Mouse (Mus musculus) kidney, postnatal 25 days (tissue): Measurements from ENCODE around the gene Smim5.

ENCODE experiments used
- DNase-seq, 2 experiments: peaks; one replicate each; pipeline ENCODE4 v3.0.0; 2021; ENCODE audit warnings: mixed read lengths in 2 of 2

The Smim5 gene

DNA sequence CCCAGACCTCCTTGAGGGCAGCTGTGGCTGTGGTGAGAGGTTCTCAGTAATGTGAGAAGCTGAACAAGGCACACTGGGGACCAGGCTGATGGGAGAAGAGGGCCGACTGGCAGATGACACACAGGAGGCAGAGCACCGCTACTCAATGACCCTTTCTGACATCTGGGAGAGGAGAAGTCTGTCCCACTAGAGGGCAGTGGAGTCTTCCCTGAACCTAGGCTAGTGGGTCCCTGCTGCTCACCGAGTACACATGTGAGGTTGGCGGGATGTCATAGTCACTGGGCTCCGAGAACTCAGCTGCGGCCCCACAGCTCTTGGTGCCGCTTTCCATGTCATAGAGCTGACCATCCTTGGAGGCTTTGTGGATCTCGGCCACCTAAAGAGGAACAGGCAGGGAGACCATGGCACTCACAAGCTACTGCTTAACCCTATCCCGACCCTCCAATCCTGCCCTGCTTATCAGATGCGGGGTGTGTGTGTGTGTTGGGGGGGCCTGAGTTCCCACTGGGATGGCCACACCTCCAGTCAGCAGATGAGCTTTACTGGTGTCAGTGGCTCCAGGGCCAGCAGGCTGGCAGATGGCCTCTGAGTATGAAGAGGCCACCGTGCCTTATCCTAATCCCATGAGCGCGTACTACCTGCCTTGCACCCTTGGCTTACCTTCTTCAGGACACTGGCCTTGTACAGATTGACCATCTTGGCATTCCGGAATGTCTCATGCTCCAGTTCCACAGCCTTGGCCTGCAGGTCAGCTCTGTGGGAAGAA is 4.8 kb upstream of the Smim5 start:
- DNase-seq, result peak; percentile 58

DNA sequence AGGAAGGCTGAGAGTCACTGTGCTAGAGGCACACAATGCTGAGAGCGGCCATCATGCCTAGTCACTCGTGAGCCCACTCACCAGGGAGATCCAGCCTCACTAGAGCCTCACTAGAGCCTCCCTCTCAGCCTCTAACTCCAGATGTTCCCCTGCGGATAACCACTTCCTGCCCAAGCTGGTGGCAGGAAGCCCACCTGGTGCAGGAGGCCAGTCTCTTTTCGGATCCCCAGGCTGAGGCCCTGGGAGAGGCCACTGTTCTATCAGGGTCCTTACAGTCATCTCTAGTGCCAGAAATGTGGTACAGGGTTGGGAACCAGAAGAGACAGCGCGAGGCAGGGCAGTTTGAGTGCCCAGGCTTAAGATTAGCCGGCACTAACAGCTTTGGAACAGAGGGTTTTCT is 1.3 kb upstream of the Smim5 start:
- no peak for DNase-seq

DNA sequence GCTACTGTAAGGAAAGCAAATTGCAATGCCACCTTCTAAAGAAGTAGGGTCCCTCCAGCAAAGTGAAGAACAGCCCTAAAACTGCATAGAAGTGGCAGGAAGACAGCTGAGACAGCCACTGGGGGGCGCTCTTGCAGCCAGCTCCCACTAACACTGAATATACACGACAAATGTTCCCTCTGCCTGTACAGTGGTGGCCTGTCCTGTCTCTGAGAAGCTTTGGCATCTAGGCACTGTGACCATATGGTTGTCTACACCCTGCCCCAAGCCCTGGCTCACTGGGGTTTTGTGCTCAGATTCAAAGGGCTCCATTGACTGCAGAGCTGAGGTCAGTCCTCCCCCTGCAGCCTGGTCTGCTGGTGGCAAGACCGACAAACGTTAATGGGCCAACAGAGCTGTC is 880 bp upstream of the Smim5 start:
- peak; percentile 53 to 62 for DNase-seq

DNA sequence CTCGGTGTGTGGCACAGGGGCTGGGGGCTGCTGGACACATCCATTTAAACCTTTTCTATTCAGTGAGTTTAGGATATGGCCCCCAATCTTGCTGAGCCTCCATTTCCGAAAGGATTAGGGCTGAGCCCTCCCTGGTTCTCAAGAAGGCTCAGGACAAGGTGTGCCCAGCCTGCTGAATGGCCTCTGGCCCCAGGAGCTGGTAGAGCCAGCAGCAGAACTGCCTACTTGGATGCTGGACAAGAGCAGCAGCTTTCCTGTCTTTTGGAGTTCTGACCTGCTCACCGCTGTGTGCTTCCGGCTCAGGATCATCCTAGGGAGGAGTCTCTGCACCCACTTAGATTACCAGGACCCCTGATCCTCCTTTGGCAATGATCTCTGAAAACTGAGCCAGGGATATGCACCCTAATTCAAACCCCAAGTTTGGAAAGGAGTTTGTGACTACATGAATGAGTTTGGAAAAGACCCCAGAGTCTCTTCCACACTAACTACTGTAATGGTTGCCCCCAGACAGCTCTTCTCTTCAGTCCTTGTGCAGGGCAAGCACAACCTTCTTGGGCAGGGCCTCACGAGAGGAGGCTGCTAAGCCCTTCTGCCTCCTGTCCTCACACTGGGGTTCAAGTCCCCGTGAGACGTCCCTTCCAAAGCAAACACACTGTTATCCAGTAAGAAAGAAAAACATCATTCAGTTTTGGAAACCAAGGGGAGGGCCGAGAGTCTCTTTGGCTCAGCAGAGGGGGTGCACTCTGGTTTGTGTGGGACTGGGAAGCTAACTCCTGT is 983 bp downstream of the Smim5 start:
- peak in 1 of 2 experiments; percentile 69 for DNase-seq

DNA sequence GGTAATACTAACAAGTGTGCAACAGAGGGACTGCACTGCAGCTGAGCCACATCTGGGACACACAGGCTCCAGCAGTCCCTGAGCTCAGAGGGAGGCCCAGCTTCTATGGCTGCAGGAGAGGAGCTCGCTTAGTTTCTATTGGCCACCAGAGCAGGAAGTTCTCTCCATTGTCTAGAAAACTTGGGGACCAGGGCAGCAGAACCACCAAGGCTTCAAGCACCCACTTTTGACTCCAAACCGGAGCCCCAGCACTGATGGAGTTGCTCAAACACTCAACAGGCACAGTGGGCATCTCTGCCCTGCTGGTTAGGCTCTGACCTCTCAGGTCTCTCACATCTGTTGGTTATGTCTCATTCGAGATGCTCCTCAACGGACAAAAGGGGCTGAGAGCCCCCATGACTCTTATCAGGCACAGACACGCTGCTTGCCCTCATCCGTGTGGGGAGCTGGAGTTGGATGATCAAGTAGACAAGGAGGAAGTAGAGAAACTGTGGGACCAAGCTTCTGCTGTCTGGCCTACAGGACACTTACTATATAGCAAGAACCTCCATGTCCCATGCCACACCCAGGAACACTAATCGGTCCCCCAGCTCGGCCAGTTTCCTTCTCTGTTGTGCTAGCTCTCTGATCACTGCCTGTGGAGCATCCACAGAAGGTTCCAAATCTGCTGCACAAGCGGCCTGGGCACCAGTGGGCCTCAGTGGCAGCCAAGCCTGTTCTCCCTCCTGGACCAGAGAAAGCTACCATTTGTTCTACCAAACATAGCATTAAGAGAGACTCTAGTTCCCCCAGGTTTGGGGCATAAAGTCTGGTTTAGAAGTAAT is 1.8 kb downstream of the Smim5 start:
- DNase-seq, result no peak

DNA sequence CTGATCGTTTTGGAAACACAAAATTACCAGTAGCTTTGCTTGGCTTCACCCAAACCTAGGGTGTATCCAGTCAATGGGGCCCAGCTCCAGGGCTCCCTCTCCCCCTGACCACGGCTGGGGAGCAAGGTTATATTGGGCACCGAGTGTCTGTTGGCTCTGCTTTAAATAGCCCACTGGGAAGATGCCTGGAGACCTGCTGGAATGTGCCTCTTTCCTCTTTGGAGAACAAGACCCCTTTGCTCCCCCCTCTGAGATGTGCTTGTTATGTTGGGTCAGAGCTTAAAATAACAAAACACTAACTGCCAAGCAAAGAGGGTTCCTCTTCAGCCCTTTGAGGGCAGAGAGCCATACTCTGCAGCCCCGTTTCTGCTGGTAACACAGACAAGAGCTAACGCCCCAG is 2.4 kb downstream of the Smim5 start:
- no peak for DNase-seq

DNA sequence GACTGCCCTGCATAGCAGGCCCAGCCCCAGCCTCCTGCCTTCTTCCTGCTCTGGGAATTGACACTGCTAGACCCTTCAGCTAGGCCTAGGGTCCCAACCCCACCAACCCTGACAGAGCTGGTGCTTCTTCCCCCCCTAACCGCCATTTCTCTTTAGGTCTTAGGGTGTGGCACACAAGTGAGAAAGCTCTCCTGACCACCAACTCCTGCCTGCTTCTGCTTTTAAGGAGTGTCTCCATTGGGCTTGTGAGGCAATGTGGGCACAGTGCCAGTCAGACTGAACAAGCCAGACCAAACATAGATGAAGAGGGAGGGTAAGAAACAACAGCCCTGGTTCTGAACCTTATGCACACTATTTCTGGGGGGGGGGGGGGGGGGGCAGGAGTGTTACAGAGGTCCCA is 3.1 kb downstream of the Smim5 start:
- peak; percentile 60 to 65 for DNase-seq

DNA sequence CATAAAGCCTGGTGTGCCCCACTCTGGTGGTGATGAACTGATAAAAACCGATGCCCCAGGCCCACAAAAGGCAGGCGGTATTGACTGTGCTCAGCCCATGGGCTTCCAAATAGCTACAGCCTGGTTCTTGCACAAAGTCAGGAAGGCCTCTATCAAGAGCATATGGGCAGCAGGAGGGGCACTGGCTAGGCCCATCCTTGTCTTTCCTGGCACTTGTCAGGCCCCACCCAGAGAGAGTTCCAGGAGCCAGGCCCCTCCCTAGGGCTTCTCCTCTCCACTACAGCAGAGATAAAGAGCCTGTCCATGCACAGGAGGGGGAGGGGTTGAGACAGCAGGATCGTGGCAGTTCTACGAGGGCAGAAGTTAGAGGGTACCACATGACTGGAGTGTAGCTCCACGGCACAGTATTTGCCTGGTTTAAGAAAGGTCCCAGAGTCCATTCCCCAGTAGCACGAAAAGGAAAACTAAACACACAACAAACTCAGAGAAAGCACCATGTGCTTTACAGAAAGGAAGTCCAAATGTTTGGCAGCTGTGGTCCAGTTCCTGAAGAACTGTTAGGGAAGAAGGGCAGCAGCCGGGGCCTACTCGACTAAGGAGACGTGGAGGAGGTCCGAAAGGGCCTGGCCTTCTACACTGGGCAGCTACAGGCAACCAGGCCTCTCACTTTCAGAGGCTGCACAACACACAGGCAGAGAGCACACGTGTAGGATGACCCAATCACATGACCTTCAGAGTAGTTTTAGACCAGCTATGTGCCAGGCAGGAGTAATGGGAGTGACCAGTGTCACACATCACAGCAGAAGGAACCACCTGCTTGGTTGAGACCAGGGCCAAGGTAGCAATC is 3.8 kb downstream of the Smim5 start:
- no peak for DNase-seq

DNA sequence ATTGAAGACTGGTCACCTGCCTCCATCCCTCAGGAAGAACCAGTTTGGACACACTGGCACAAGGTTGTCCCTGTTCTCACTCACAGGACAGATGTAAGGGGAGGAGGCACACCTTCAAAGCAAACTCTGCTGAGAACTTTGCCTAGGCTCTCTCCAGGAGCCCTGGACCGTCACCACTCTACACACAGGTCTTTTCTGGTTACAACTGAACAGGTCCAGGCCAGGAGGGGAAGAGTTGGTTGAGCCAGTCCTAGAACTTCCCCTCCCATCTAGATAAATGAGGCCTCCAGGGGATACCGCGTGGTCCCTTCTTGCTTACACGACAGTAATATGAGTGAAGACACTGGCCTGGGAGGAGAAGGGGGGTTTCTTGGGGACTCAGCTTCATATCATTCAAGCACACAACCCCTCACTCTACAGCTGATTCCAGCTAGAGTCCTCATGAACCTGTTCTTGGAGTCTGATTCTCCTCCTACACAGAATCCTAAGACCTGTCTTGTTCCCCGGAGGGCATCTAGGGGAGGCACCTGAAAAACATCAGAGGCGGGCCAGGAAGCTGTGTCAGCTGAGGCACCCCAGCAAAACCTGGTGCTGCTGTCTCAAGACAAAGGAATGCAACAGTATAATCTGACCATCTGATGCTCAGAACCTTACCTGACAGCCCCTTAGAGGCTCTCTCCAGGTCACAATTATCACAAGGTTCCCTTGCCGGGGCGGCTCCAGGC is 4.6 kb downstream of the Smim5 start:
- DNase-seq, result peak in 1 of 2 experiments; percentile 72

DNA sequence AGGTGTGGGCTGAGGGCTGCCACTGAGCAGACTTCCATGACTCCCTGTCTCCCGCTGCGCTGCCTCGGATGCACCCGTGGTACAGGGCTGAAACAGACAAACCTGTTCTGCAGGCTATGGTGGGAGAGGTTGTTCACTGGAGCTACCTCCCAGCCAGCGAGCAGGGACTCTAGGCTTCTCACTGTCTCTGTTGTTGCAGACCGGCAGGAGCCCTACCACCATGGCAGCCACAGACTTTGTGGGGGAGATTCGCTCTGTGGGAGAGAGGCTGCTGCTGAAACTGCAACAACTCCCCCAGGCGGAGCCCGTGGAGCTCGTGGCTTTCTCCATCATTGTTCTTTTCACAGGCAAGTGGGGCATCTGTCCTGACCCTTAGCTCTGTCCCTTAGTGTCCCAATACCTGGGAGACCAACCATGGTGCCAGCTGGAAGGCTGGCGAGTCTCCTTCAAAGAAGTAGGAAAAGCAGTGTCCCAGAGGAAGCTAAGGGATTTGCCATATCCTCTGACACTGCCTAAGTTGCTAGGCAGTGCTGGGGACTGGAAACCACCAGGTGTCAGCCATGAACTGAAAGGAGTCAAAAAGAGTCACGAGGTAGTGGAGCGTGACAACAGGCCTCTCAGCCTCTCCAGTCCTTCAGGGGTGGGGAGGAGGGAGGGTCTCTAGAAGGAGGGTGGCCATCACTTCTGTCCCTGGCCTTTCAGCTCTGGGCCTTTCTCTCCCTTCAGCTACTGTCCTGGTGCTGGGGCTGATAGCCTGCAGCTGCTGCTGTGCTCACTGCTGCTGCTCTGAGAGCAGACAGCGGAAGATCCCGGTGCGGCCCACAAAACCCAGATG is 5.4 kb downstream of the Smim5 start:
- DNase-seq, result no peak

DNA sequence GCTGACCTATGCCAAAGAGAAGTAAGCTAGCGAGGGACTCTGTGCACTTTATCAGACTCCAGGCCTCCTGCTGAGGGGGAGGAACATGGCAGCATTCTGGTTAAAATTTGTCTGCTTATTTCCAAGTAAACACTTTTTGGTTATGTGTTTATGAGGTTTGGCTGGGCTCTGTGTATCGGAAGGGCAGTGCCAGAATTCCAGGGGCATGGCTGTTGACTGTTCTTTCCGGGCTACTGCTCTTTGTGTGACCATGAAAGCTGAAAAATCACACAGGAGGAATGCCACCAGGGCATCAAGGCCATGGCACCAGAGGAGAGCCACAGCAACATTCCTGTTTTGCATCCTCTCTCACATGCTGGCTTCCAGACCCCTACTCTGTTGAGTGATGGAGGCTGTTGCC is 6.3 kb downstream of the Smim5 start:
- DNase-seq, result peak; percentile 30 to 74

DNA sequence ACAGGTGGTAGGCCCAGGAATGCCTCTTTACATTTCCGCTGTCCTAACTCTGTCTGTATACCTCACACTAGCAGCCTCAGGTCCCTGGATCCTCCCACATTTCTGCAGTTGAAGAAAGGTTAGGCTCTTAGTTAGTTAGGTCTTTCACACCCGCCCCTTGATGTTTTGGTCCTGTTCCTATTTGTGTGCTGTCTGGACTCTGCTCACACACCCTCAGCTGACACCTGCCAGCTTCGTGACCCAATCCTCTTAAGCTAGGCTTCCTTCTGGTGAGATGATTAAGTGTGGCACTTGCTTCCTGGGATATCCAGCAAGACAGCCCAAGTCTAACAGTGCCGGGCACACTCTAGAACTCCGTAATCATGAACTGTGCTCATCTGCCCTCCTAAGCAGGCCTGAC is 6.8 kb downstream of the Smim5 start:
- peak in 1 of 2 experiments; percentile 32 for DNase-seq

DNA sequence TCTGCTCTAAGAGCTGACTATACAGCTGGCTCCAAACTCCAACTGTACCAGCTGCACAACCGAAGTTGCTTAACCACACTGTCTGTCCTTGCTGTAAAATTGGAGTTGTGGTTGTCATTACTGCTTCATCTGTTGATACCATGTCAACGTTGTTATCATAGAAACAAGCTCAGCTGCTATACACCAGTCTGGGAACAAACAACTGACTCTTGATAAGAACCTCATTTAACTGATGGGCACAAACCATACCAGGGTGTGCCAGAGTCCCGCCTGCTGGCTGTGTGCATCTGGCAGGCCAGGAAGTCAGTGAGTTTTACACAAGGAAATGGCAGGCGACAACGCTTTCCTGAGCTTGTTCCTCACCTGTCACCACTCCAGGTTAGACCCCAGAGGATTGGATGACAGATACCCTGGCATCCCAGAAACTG is 11.4 kb downstream of the Smim5 start:
- DNase-seq, result peak in 1 of 2 experiments; percentile 50

DNA sequence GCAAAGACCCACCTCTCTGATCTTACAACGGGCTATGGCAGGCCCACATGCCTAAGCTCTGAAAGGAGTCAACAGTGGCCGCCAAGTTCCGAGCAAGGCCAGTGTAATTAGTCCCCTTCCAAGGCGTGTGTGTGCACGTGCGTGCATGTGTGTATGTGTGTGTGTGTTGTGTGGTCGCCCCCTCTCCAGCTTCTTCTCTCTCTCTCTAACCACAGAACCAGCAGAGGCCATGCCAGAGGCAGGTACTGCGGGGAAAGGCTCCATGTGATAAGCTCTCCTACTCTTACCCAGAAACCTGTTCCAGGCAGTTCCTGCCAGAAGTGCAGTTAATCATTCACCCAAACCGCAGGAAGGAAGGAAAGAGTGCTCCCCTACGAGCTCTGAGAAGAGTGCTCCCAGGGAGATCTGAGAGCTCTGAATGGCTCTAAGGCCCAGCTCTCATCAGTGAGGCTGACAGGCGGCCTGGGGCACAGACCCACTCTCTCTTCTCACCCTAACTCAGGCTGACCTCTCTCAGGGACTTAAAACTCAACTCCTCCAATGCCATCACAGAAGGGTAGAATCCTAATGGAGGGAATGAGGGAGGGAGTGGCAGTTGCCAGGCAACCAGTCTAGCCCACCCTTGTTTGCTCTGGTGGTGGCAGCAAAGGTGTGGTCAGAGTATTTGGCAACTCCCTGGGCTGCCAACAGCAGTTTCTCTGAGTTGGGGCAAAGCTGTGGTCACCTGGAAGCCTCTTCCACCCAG is 12.0 kb downstream of the Smim5 start, which contains the start of gene Smim6:
Gene Smim6, plus strand, starts transcription at position 386 of the 745 bp plus-strand sequence.
- DNase-seq, result peak; percentile 67 to 87

DNA sequence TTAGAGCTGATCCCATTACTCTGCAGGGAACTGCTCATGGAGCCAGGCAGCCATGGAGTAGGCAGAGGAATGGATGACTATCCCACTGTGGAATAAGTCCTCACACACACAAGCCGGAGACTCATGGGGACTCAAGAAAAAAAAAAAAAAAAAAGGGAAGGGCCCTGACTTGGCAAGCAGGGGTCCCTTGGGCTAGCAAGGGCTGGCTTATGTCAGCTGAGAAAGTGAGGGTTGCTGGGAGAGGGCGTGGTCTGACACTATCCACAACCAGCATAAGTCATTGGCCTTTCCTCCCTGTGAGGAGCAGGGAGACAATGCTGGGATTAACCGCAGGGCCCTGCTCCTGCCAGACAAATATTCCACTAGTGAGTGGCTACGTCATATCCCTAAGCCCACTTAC is 16.8 kb downstream of the Smim5 start:
- no peak for DNase-seq

DNA sequence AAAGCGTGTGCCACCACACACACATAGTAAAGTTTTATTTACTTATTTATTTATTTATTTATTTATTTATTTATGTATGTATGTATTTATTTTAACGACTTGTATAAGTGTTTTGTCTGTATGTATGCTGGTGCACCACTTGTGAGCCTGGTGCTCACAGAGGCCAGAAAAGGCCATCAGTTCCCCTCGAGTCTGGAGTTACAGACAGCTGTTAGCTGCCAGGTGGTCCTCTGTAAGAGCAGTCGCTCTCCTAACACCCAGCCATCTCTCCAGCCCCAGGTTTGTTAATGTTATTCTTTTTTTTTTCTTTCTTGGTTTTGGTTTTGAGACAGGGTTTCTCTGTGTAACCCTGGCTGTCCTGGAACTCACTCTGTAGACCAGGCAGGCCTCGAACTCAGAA is 18.9 kb downstream of the Smim5 start:
- no peak for DNase-seq

DNA sequence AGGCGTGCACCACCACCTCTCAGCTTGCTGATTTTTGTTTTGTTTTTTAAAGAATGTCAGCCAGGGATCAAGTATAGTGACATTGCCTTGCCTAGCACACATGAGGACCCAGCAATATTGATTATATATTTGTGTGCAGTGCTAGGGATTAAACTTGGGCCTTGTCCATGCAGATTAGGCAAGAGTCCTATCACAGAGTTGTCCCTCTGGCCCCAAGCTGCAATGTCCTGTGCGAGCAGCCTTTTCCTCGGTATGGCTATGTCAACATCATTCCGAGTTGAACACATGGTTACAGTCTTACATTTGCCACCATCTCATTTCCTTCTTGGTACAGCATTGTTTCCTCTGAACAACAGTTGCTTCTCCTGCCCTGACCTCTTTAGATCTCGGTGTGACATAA is 19.3 kb downstream of the Smim5 start:
- DNase-seq, result no peak

DNA sequence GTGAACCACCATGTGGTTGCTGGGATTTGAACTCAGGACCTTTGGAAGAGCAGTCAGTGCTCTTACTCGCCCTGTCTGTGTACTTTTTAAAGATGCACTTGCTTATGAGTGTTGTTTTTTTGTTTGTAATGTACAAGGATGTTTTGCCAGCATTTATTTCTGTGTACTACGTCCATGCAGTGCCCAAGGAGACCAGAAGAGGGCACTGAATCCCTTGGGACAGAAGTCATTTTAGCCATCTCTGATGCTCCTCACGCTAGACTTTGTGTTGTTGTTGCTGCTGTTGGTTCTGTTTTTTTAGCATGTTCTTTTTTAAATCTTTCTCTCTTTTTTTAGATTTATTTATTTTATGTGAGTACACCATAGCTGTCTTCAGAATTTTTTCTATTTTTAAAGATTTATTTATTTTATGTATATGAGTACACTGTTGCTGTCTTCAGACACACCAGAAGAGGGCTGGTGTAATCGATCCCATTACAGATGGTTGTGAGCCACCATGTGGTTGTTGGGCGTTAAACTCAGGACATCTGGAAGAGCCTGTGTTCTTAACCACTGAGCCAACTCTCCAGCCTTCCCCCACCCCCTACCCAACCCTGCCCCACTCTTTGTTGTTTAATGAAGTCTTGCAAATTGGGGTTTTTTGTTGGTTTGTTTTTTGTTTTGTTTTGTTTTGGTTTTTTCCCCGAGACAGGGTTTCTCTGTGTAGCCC is 20.5 kb downstream of the Smim5 start:
- peak in 1 of 2 experiments; percentile 84 for DNase-seq

DNA sequence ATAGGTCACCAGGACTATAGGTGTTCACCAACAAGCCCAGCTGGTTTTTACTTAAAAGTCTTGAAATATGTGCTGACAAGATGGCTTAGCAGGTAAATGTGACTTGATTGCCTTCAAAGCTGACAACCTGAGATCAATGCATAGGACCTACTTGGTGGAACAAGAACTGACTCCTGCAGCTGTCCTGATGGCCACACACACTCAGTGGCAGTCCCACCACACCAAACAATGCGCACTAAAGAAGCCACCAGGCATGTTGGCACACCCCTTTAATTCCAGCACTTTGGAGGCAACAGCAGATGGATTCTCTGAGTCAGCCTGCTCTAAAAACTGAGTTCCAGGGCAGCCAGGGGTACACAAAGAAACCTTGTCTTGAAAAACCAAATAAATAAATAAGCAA is 22.2 kb downstream of the Smim5 start:
- DNase-seq, result no peak
